Mouse (Mus musculus) spleen, adult 2 months (tissue): ENCODE measurements around the gene Hoxc9. TPM values are rescaled to one million over a fixed set of nuclear protein-coding genes. Genes with fewer than 3 reads are reported as not detected.

Source experiments
- DNase-seq, 2 experiments: peaks; one replicate each; pipeline versions ENCODE4 v3.0.0 to v3.0.0-alpha.2; 2012 to 2021; ENCODE audit warnings: low spot score in 2 of 2, low read depth in 1 of 2
- H3K27ac ChIP-seq: fragments of 200-500 bp; 2 replicates; pipeline ENCODE4 v1.5.1; 2012; ENCODE audit warnings: low read length, inconsistent platforms; ENCODE audit not compliant: insufficient read depth
- H3K27me3 ChIP-seq: fragments of 200-500 bp; 2 replicates; pipeline ENCODE4 v1.6.1; 2012; ENCODE audit warnings: mild to moderate bottlenecking, moderate library complexity, low read length, inconsistent platforms; ENCODE audit not compliant: control insufficient read depth, insufficient read depth
- H3K36me3 ChIP-seq: fragments of 200-500 bp; 2 replicates; pipeline ENCODE4 v1.6.1; 2012; ENCODE audit warnings: mild to moderate bottlenecking, low read length, inconsistent platforms; ENCODE audit not compliant: control insufficient read depth, insufficient read depth
- H3K4me1 ChIP-seq: fragments of 200-500 bp; 2 replicates; pipeline ENCODE4 v1.6.1; 2011; ENCODE audit warnings: inconsistent platforms; ENCODE audit not compliant: control insufficient read depth, insufficient read depth, insufficient read length
- H3K4me3 ChIP-seq: fragments of 200-500 bp; 2 replicates; pipeline ENCODE4 v1.5.1; 2011; ENCODE audit warnings: mild to moderate bottlenecking, inconsistent platforms; ENCODE audit not compliant: insufficient read depth, insufficient read length; ENCODE audit errors: extremely low read depth
- CTCF ChIP-seq: fragments of 200-500 bp; IDR thresholded peaks from 2 replicates; pipeline ENCODE4 v1.5.1; 2011; ENCODE audit warnings: mild to moderate bottlenecking, inconsistent platforms; ENCODE audit not compliant: insufficient read depth, insufficient read length, insufficient replicate concordance; ENCODE audit errors: extremely low read depth
- POLR2A ChIP-seq: fragments of 200-500 bp; IDR thresholded peaks from 2 replicates; pipeline ENCODE4 v1.6.1; 2011; ENCODE audit warnings: low read depth, low read length, inconsistent platforms
- WGBS: fragments of 180-500 bp; shearing (Covaris S2); methylation state at CpG from one replicate; pipeline ENCODE4 v1.1.7; 2018; 5-methylcytosine and 5-hydroxymethylcytosine counted together
- polyA plus RNA-seq: library from polyadenylated mRNA; depleted of rRNA; stranded (reverse); fragments of >200 nt; gene quantifications from 2 replicates; pipeline ENCODE4 v1.2.3, GENCODE M21; 2012

Hoxc9 gene
- polyA plus RNA-seq, 1 experiment: not detected

DNA sequence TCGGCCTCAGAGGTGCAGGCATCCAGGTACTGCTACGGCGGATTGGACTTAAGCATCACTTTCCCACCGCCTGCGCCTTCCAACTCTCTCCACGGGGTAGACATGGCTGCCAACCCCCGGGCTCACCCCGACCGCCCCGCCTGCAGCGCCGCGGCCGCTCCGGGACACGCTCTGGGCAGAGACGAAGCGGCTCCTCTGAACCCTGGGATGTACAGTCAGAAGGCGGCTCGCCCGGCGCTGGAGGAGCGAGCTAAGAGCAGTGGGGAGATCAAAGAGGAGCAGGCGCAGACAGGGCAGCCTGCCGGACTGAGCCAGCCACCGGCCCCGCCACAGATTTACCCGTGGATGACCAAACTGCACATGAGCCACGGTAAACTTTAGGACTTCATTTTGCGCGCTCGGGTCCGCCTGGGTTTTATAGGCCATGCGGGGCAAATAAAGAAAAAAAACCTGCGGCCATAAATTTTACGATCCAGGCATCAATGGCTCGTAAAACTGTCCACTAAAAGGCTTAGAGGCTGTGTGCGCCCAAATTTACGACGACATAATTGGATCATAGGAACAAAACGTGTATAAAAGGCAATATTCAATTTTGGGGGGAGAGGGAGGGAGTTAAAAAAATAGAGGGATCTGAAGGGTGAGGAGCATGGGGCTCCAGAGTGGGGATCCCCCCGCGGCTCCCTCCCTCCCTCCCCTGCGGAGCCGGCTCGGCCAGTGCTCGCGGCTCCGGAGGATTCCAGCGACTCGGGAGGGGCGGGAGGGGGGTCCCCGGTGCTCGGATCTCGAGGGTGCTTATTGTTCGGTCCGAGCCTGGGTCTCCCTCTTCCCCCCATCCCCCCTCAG lies 38.1 kb downstream of the Hoxc9 start:
- H3K4me1 ChIP-seq: peaks cover 2% of the 10 kb centered on the region; the same call in 1 of the 2 replicates
- no peak overlapping the region for H3K4me3 ChIP-seq
- no peak for DNase-seq
- WGBS: 6% methylated on average over 56 of the region's 57 CpGs
- H3K27me3 ChIP-seq: peaks cover 33% of the 10 kb centered on the region
- no peak overlapping the region for H3K27ac ChIP-seq
- TF ChIP-seq POLR2A: no peak
- TF ChIP-seq CTCF: no peak
- H3K36me3 ChIP-seq: no peaks in the 10 kb centered on the region

DNA sequence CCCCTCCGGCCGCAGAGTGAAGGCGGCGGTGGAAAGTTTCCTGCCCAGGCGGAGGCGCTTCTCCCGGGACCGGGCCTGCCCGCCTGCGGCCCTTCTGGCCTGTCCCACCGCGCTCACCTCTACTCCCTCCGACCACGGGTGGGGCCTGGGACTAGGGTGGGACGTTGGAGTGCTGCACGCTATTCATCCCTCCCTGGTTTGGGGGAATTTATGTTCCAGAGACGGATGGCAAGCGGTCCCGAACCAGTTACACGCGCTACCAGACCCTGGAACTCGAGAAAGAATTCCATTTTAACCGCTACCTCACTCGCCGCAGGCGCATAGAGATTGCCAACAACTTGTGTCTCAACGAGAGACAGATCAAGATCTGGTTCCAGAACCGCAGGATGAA lies 38.8 kb downstream of the Hoxc9 start:
- Histone ChIP-seq H3K4me3 (no peak overlapping the region), H3K4me1 (peaks cover 2% of the 10 kb centered on the region; the same call in 1 of the 2 replicates), H3K27me3 (peaks cover 32% of the 10 kb centered on the region), H3K36me3 (no peaks in the 10 kb centered on the region), H3K27ac (no peak overlapping the region)
- DNase-seq: no peak
- WGBS: 6% methylated on average over 26 of the region's 28 CpGs
- no peak for TF ChIP-seq POLR2A
- no peak for TF ChIP-seq CTCF

DNA sequence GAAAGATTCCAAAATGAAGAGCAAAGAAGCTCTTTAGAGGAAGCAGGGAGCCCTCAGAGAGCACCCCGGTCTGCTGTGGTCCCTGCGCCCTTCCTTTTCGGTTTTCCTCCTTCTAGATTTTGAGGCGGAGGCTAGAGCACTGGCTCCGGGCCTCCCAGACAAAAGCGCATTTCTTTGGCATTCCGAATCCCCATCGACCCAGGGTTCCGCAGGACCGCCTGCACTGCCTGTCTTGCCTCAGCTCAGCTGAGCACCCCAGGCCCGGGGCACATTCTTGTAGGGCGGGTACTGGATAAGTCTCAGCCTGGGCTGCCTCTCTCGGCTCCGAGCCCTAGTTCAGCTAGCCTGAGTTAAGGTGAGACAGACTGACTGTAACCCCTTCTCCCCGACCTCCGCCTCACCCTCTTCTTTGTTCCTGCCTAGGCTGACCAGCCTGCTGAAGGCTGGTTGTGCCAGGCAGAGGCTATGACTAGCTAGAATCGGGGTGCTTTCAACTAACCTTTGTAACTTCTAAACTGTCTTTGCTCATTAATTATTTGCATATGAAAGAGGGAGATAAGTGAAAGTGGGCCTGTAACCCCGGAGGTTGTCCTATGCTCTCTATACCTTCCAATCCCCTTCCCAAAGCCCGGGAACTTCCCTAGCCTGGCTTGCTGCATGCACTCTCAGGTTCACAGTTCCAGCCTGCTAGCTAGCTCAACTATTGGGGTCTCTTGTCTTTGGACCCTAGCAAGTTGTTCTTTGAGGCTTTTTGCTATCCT lies 39.3 kb downstream of the Hoxc9 start:
- Histone ChIP-seq H3K4me3 (no peak overlapping the region), H3K4me1 (peaks cover 2% of the 10 kb centered on the region; the same call in 1 of the 2 replicates), H3K27me3 (peaks cover 28% of the 10 kb centered on the region), H3K27ac (no peak overlapping the region), H3K36me3 (no peaks in the 10 kb centered on the region)
- no peak for TF ChIP-seq CTCF
- no peak for TF ChIP-seq POLR2A
- no peak for DNase-seq
- 21% methylated on average over 19 of the region's 19 CpGs for WGBS

DNA sequence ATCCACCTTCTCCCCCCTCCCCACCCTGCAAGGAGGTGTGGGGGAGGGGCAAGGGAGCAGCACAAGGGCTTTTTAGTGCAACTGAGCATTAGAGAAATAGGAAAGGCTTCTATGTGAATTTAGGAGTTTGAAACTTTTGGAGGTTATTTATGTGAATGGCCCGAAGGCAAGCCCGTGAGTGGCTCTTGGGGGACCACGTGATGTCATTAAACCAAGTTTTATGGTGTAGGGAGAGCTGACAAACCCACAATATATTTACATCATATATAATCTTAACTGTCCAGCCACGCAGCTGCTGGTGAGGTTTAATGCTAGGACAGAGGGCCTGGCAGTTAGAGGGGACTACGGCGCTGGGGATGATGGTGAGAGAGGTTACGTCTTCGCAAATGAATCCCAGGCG lies 42.4 kb downstream of the Hoxc9 start, which contains the start of gene Hoxc4:
Gene Hoxc4 (plus strand): TSS at position 299 of the 400 bp plus-strand sequence.
- WGBS: 73% methylated on average over 9 of the region's 9 CpGs
- H3K27me3 ChIP-seq: peaks cover 15% of the 10 kb centered on the region

DNA sequence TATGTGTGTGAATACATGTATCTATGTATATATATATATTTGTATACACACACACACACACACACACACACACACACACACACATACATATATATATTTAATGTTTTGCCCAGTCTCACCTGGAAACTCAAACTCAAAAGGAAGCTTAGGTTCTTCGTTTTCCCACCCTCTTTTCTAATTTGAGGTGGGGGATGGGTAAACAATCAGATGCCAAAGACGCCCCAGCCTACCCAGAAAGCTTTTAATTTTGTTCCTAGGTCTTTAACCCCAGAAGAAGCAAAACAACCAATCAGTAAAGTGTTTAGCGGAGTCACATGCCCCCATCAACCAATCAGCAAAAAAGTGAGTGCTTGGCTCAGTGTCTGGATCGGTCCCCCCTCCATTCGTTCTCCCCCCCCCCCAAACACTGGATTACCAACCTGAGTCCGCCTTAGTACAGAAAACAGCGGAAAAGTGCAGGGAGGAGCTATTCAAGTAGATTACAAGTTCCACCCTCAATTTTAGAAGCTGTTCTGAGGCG lies 44.7 kb downstream of the Hoxc9 start:
- no peaks in the 10 kb centered on the region for H3K4me1 ChIP-seq
- no peaks in the 10 kb centered on the region for H3K36me3 ChIP-seq
- H3K4me3 ChIP-seq: no peak overlapping the region
- no peak overlapping the region for H3K27ac ChIP-seq
- H3K27me3 ChIP-seq: peaks cover 2% of the 10 kb centered on the region; the same call in 1 of the 2 replicates
- TF ChIP-seq CTCF (no peak), POLR2A (no peak)
- no peak for DNase-seq
- WGBS: 16% methylated on average over 8 of the region's 8 CpGs

More for the DNA sequence above, 42.4 kb downstream of the Hoxc9 start, which contains the start of gene Hoxc4:
- Histone ChIP-seq H3K4me3 (no peak within 1 kb of the TSS), H3K36me3 (no peaks in the 10 kb centered on the region), H3K27ac (no peak within 1 kb of the TSS), H3K4me1 (peaks cover 2% of the 10 kb centered on the region; the same call in 1 of the 2 replicates)
- no peak for DNase-seq
- TF ChIP-seq POLR2A: no peak

DNA sequence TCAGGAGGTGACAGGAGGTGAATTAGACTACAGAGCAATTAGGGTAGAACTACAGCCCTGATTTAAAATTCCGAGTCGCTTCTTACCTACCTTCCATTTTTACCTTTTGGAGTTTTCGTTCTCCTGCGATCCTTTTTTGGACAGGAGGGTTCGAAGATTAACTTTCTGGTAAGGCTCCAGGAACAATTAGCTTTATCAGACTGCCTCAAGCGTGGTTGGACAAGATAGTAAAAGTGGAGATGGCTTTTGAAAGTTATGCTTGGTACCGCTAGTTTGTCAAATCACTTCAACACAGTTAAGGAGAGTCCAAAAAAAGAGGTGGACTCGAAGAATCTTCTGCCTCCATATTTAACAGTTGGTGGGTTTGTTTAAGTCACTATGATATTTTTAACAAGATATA lies 45.3 kb downstream of the Hoxc9 start:
- Histone ChIP-seq H3K27me3 (peaks cover 6% of the 10 kb centered on the region), H3K27ac (no peak overlapping the region), H3K4me3 (no peak overlapping the region), H3K36me3 (no peaks in the 10 kb centered on the region), H3K4me1 (no peaks in the 10 kb centered on the region)
- no peak for DNase-seq
- TF ChIP-seq CTCF: no peak
- no peak for TF ChIP-seq POLR2A
- 17% methylated on average over 8 of the region's 8 CpGs for WGBS
